Mouse (Mus musculus) testis, adult 2 months (tissue): ENCODE measurements around the gene Zg16.
A peak's percentile ranks its signal among the peaks of the same experiment; 100 is the strongest.

Experiments used
- CTCF ChIP-seq: fragments of 200-500 bp; IDR thresholded peaks from 2 replicates; pipeline ENCODE4 v1.5.1; 2012; ENCODE audit warnings: low read depth, mild to moderate bottlenecking, inconsistent platforms, low read length, moderate library complexity; ENCODE audit not compliant: control insufficient read depth, insufficient read depth, insufficient replicate concordance
- POLR2A ChIP-seq: fragments of 200-500 bp; IDR thresholded peaks from 2 replicates; pipeline ENCODE4 v1.6.1; 2012; ENCODE audit warnings: low read depth, mild to moderate bottlenecking, inconsistent platforms, low read length, moderate library complexity; ENCODE audit not compliant: control insufficient read depth

DNA sequence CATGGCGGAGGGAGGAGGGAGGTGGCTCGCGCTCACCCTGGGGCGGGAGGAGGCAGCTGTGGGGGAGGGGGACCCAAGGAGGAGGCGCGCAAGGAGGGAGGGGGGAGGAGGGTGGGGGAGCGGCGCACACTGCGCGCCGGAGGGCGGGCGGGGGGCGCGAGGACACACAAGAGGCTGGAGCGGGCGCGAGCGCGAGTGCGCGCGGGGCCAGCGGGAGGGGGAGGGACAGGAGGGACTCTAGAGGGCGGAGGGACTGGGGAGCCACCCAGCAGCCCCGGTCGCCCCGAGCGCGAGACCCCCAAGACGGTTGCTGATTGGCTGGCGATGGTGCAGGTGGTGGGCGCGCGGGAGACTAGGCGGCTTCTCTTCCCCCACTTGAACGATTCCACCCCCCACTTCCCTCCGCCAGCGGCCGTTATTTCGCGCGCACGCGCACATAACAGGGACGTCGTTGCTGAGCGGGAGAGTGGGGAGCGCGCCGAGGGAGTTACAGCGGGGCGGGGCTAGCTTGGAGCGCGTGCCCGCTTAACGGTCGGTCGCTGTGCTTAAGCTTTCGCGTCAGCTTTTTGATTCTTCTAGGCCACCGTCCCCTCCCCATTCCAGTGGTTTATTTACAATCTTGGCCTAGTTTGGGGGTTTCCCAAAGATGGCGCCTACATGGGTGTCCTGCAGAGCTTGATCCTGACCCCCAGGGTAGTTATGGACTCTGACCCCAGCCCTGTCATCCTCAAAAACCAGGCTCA, 60.0 kb downstream of the Zg16 start, which contains the start of gene Maz:
- TF ChIP-seq POLR2A (peak; percentile 52), CTCF (no peak)
